Comparison of ENCODE assay signal across 14 mouse cellular contexts in genomic region chr10:60624217-60624708, GRCm38 (mm10).
DNase-seq lines count a peak whose midpoint lies in the region; ATAC-seq and TF ChIP-seq lines count a peak whose summit lies in the region.
"Had no signal": no experiment of that assay in that cellular context is flagged by ENCODE, and none has a peak within 500 bp of the region (broad histone marks: within the 10 kb centered on the region; RNA-seq: fewer than 3 reads in every experiment).

No protein-coding gene starts in this region.

- H3K27ac ChIP-seq in embryonic facial prominence, embryonic 14.5 days (replicated peaks; ENCODE audit: low read depth, low read length), result no peak overlapping the region
- H3K27ac ChIP-seq in embryonic facial prominence, embryonic 10.5 days (replicated peaks), result no peak overlapping the region
- H3K27ac ChIP-seq in midbrain, embryonic 13.5 days, result 0 out of 2 replicates have a peak overlapping the region, but pooled peaks have one; percentile 19
- no peak overlapping the region for H3K27ac ChIP-seq in thymus, adult 2 months (ENCODE audit: control insufficient read depth, insufficient read depth, low read length)
- H3K27ac ChIP-seq: limb, embryonic 15.5 days; lung, embryonic 15.5 days had no signal

- H3K9me3 ChIP-seq in embryonic facial prominence, embryonic 14.5 days (ENCODE audit: control insufficient read depth, low read length), result peaks cover 6% of the 10 kb centered on the region
- H3K9me3 ChIP-seq in embryonic facial prominence, embryonic 10.5 days, result peaks cover 6% of the 10 kb centered on the region
- H3K9me3 ChIP-seq in midbrain, embryonic 13.5 days, result peaks cover 4% of the 10 kb centered on the region; the same call in 1 of the 2 replicates
- H3K9me3 ChIP-seq: lung, embryonic 15.5 days had no signal

- H3K36me3 ChIP-seq in embryonic facial prominence, embryonic 14.5 days (ENCODE audit: control insufficient read depth, insufficient read depth, low read length), result no peaks in the 10 kb centered on the region
- no peaks in the 10 kb centered on the region for H3K36me3 ChIP-seq in embryonic facial prominence, embryonic 10.5 days (replicated peaks)
- H3K36me3 ChIP-seq in midbrain, embryonic 13.5 days, result 0 out of 2 replicates have a peak, but pooled peaks cover under 1% of the 10 kb centered on the region
- no peaks in the 10 kb centered on the region for H3K36me3 ChIP-seq in thymus, adult 2 months (ENCODE audit: control insufficient read depth, insufficient read depth, low read length)
- H3K36me3 ChIP-seq: lung, embryonic 15.5 days had no signal

- intact Hi-C loops in gastrocnemius, postnatal 14 days (cut with DNase I; ENCODE audit: low total_unique reads), result no loop called here

- TF ChIP-seq POLR2A in thymus, adult 2 months (IDR thresholded peaks at IDR 0.05; ENCODE audit: control insufficient read depth, extremely low read depth, insufficient read depth, low read length, poor library complexity), result no peak

- H3K4me1 ChIP-seq in embryonic facial prominence, embryonic 14.5 days (ENCODE audit: control insufficient read depth, insufficient read depth, low read length), result no peaks in the 10 kb centered on the region
- peaks cover 12% of the 10 kb centered on the region for H3K4me1 ChIP-seq in embryonic facial prominence, embryonic 10.5 days
- peaks cover 18% of the 10 kb centered on the region for H3K4me1 ChIP-seq in midbrain, embryonic 13.5 days (replicated peaks)
- H3K4me1 ChIP-seq in thymus, adult 2 months (replicated peaks; ENCODE audit: control insufficient read depth, insufficient read depth, low read length), result no peaks in the 10 kb centered on the region
- H3K4me1 ChIP-seq: lung, embryonic 15.5 days had no signal

- peak; percentile 47; the same call in 1 of the 2 replicates for ATAC-seq in embryonic facial prominence, embryonic 14.5 days (ENCODE audit: low read depth)
- ATAC-seq in midbrain, embryonic 13.5 days, result peak; percentile 76

- no peaks in the 10 kb centered on the region for H3K27me3 ChIP-seq in embryonic facial prominence, embryonic 14.5 days (replicated peaks; ENCODE audit: control insufficient read depth, insufficient read depth, low read length)
- H3K27me3 ChIP-seq in embryonic facial prominence, embryonic 10.5 days (replicated peaks; ENCODE audit: low read depth, poor library complexity, severe bottlenecking), result no peaks in the 10 kb centered on the region
- no peaks in the 10 kb centered on the region for H3K27me3 ChIP-seq in midbrain, embryonic 13.5 days
- H3K27me3 ChIP-seq in thymus, adult 2 months (ENCODE audit: control insufficient read depth, insufficient read depth, low read length), result no peaks in the 10 kb centered on the region
- H3K27me3 ChIP-seq: lung, embryonic 15.5 days had no signal

- no peak overlapping the region for H3K9ac ChIP-seq in embryonic facial prominence, embryonic 14.5 days (ENCODE audit: low read depth, low read length)
- H3K9ac ChIP-seq in midbrain, embryonic 13.5 days (replicated peaks), result no peak overlapping the region
- H3K9ac ChIP-seq: limb, embryonic 15.5 days; lung, embryonic 15.5 days had no signal

- 42% methylated on average over 14 of the region's 14 CpGs for WGBS in embryonic facial prominence, embryonic 14.5 days
- 58% methylated on average over 14 of the region's 14 CpGs for WGBS in embryonic facial prominence, embryonic 10.5 days
- WGBS in midbrain, embryonic 13.5 days, result 44% methylated on average over 14 of the region's 14 CpGs
- WGBS in thymus, adult 2 months, result 81% methylated on average over 14 of the region's 14 CpGs

- H3K4me2 ChIP-seq in embryonic facial prominence, embryonic 14.5 days (ENCODE audit: low read depth, low read length), result no peak overlapping the region
- 0 out of 2 replicates have a peak overlapping the region, but pooled peaks have one; percentile 6 for H3K4me2 ChIP-seq in midbrain, embryonic 13.5 days (replicated peaks)
- H3K4me2 ChIP-seq: limb, embryonic 15.5 days; lung, embryonic 15.5 days had no signal

- DNase-seq in embryonic facial prominence, embryonic 14.5 days (ENCODE audit: low spot score), result no peak
- no peak for DNase-seq in embryonic facial prominence, embryonic 10.5 days (ENCODE audit: low spot score)
- DNase-seq in right cerebral cortex, postnatal 10 days (ENCODE audit: low spot score in 2 of 2), result peak; percentile 39 to 56
- DNase-seq in right cerebral cortex, postnatal 36 days (ENCODE audit: low spot score in 2 of 2), result no peak
- DNase-seq in adrenal gland, adult 2 months, result no peak
- DNase-seq in gastrocnemius, postnatal 14 days, result no peak
- no peak for DNase-seq in thymus, adult 2 months
- DNase-seq: adrenal gland, postnatal 14 days; heart, postnatal 4 days; kidney, adult 2 months; spleen, adult 18-20 months had no signal

- no peak overlapping the region for H3K4me3 ChIP-seq in embryonic facial prominence, embryonic 14.5 days (ENCODE audit: low read depth, low read length)
- no peak overlapping the region for H3K4me3 ChIP-seq in embryonic facial prominence, embryonic 10.5 days
- no peak overlapping the region for H3K4me3 ChIP-seq in midbrain, embryonic 13.5 days (replicated peaks)
- no peak overlapping the region for H3K4me3 ChIP-seq in thymus, adult 2 months (ENCODE audit: control insufficient read depth, insufficient read depth, low read length)
- H3K4me3 ChIP-seq: limb, embryonic 15.5 days; lung, embryonic 15.5 days had no signal

- no peak for TF ChIP-seq CTCF in thymus, adult 2 months (IDR thresholded peaks at IDR 0.05; ENCODE audit: borderline replicate concordance, control insufficient read depth, extremely low read depth, insufficient read depth, low read length, poor library complexity)

Comparison
In these comparisons a context has a peak if more than half of its experiments do, and no peak if none do; other contexts are left out.
1. DNase-seq: peak in right cerebral cortex, postnatal 10 days (2 of 2); none in embryonic facial prominence, embryonic 14.5 days (single experiment), embryonic facial prominence, embryonic 10.5 days (single experiment), right cerebral cortex, postnatal 36 days (0 of 2), adrenal gland, adult 2 months (single experiment), gastrocnemius, postnatal 14 days (single experiment) and thymus, adult 2 months (single experiment).